Mouse (Mus musculus) stomach, postnatal 0 days (tissue): ENCODE measurements around the gene Foxp1. TPM values are rescaled to one million over a fixed set of nuclear protein-coding genes. Genes with fewer than 3 reads are reported as not detected.

ENCODE experiments used
- ATAC-seq: fragments of 200-750 bp; cut with Nextera tagmentation; 2 replicates; pipeline ENCODE4 v1.8.0; 2017; ENCODE audit not compliant: low FRiP score, low TSS enrichment
- DNase-seq: peaks from one replicate; pipeline ENCODE4 v3.0.0-alpha.2; 2016; ENCODE audit warnings: low spot score
- H3K27ac ChIP-seq: fragments of 300-500 bp; sonication (generic); replicated peaks from 2 replicates; pipeline ENCODE4 v1.5.1; 2014; ENCODE audit warnings: mild to moderate bottlenecking, control low read depth
- H3K27me3 ChIP-seq: fragments of 300-500 bp; sonication (generic); 2 replicates; pipeline ENCODE4 v1.6.1; 2014; ENCODE audit warnings: low read length; ENCODE audit not compliant: control insufficient read depth, insufficient read depth
- H3K36me3 ChIP-seq: fragments of 300-500 bp; sonication (generic); 2 replicates; pipeline ENCODE4 v1.6.1; 2014; ENCODE audit warnings: low read length, mixed read lengths; ENCODE audit not compliant: control insufficient read depth, insufficient read depth
- H3K4me1 ChIP-seq: fragments of 300-500 bp; sonication (generic); replicated peaks from 2 replicates; pipeline ENCODE4 v1.6.1; 2014; ENCODE audit warnings: antibody characterized with exemption; ENCODE audit not compliant: control insufficient read depth, insufficient read depth
- H3K4me2 ChIP-seq: fragments of 300-500 bp; sonication (generic); replicated peaks from 2 replicates; pipeline ENCODE4 v1.6.1; 2014; ENCODE audit warnings: low read depth, mild to moderate bottlenecking, control low read depth, moderate library complexity
- H3K4me3 ChIP-seq: fragments of 300-500 bp; sonication (generic); 2 replicates; pipeline ENCODE4 v1.5.1; 2014; ENCODE audit warnings: low read depth, low read length, control low read depth
- H3K9ac ChIP-seq: fragments of 300-500 bp; sonication (generic); 2 replicates; pipeline ENCODE4 v1.6.1; 2014; ENCODE audit warnings: mild to moderate bottlenecking, low read length, control low read depth, mixed read lengths
- H3K9me3 ChIP-seq: fragments of 300-500 bp; sonication (generic); 2 replicates; pipeline ENCODE4 v1.6.1; 2016; ENCODE audit warnings: low read length; ENCODE audit not compliant: control insufficient read depth
- CTCF ChIP-seq: IDR thresholded peaks from 2 replicates; pipeline ENCODE4 v1.5.1; 2016; ENCODE audit warnings: antibody characterized with exemption, low read depth, mild to moderate bottlenecking, moderate library complexity
- EP300 ChIP-seq: optimal IDR thresholded peaks from 2 replicates; pipeline ENCODE3; 2016; ENCODE audit warnings: antibody characterized with exemption
- WGBS: fragments of 180-500 bp; shearing (Covaris S2); extraction: QIAGEN DNeasy Blood & Tissue Kit; methylation state at CpG from one replicate; pipeline ENCODE4 v1.1.7; 2014; 5-methylcytosine and 5-hydroxymethylcytosine counted together
- polyA plus RNA-seq: library from polyadenylated mRNA; unstranded; fragments of >200 nt; fragmentation: Nextera tagmentation; extraction: Ambion mirVana; gene quantifications from 2 replicates; pipeline ENCODE4 v1.2.1, GENCODE M21; 2015

The Foxp1 gene
- polyA plus RNA-seq, 1 experiment from 2014 or later, result 68.9 TPM

DNA sequence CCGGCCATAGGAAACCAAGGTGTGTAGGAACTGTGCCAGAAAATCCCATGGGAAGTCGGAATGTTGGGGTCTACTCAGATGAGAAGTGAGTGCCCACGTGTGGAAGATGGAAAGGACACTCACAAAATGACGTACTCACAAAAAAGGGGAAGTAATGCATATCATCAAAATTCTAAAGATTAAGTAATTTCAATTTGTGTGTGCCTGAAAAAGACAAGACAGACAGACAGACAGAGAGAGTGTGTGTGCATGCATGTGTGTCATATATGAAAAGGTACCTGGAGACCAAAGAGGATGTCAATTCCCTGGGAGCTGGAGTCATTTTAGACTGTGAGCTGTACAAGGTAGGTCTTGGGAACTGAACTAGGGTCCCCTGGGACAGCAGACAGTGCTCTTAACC lies 444.4 kb downstream of the Foxp1 start:
- H3K36me3 ChIP-seq, result peaks cover 14% of the 10 kb centered on the region
- no peaks in the 10 kb centered on the region for H3K27me3 ChIP-seq
- H3K9me3 ChIP-seq, result no peaks in the 10 kb centered on the region
- H3K4me3 ChIP-seq, result no peak overlapping the region
- ATAC-seq (no peak), DNase-seq (no peak)
- WGBS, result 91% methylated on average over 4 of the region's 4 CpGs
- H3K9ac ChIP-seq, result no peak overlapping the region
- no peak overlapping the region for H3K4me2 ChIP-seq
- H3K27ac ChIP-seq, result no peak overlapping the region
- TF ChIP-seq EP300, result no peak
- TF ChIP-seq CTCF, result no peak
- H3K4me1 ChIP-seq, result no peaks in the 10 kb centered on the region

DNA sequence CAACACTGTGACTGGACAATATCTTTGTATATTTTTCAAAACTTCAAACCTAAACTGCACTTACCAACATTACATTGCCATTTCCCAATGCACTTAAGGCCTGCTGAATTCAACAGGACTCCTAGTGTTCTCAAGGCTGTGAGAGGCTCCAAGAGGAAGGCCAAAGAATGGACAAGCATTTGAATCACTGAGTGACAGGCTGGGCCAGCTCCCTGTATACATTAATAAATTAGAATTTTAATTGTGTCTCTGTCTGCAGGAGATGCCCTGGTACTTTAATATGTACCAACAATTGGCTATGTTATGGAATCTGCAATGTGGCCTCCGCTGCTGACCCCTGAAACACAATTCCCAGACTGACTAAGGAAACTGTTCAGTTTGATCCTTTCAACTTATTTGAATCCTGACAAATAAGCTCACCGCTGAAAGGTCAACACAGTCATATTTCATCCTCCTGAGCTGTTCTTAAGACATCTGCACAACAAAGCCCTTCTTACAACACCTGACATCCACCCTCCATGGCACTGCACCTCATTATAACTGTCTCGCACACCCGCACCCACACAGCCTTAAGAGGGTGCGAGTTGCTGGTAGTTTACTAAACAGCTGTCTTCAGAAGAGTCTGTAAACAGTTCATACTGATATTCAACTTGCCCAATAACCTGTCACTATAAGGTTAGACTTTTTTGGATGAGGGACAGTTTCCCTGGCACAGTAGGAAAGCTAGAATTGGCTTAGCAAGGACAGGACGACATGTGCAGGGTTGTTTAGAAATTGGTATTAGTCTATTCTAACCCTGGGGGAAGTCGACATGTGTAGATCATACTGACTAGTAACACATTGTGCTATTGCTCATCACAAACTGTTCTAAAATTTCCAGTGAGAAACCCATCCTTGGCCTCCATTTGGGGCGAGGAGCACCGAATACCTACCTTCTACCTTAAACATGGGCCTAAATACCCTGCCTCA lies 448.9 kb downstream of the Foxp1 start:
- Histone ChIP-seq H3K36me3 (peaks cover 18% of the 10 kb centered on the region), H3K4me1 (no peaks in the 10 kb centered on the region), H3K4me2 (no peak overlapping the region), H3K9ac (no peak overlapping the region), H3K9me3 (no peaks in the 10 kb centered on the region), H3K27ac (no peak overlapping the region), H3K27me3 (no peaks in the 10 kb centered on the region), H3K4me3 (no peak overlapping the region)
- ATAC-seq (no peak), DNase-seq (no peak)
- WGBS, result 76% methylated on average over 9 of the region's 9 CpGs
- TF ChIP-seq CTCF (no peak), EP300 (no peak)

DNA sequence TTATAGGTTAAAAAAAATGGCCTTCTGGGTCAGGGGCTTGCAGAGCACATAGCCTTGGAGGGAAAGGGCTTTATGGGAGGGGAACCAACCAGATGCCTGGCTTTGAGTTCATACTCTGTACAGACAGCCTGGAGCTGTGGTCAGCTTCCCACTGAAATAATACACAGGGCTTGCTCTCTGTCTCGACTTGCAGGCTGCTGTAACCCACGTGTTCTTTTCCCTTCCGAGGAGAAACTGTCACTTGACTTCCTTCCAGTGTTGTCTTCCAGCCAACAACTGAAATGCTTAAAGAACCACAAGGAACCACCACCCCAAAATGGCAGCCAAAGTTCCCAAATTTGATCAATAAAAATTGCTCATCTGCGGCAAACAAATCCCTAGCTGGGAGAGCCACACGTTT lies 451.8 kb downstream of the Foxp1 start:
- no peaks in the 10 kb centered on the region for H3K27me3 ChIP-seq
- no peak overlapping the region for H3K27ac ChIP-seq
- H3K9ac ChIP-seq, result no peak overlapping the region
- no peak for TF ChIP-seq CTCF
- TF ChIP-seq EP300, result no peak
- H3K4me1 ChIP-seq, result no peaks in the 10 kb centered on the region
- WGBS, result 38% methylated on average over 5 of the region's 5 CpGs
- ATAC-seq (no peak), DNase-seq (no peak)
- H3K4me2 ChIP-seq, result no peak overlapping the region
- peaks cover 15% of the 10 kb centered on the region for H3K36me3 ChIP-seq
- H3K4me3 ChIP-seq, result no peak overlapping the region
- no peaks in the 10 kb centered on the region for H3K9me3 ChIP-seq

DNA sequence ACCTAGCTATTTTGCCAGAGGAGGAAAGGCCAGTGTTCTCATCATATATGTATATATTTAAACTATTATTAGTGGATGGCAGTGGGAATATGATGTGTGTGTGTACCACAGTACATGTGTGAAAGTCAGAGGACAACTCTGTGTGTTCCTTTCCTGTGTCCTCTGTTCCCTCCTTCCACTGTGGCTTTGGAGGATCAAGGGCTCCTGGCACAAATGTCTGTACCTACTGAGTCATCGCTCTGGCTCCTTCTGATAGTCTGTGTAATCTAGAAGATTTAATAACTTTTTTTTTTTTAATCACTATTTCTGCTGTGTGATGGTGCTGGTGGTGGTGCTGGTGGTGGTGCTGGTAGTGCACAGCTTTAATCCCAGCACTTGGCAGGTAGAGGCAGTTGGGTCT lies 452.8 kb downstream of the Foxp1 start:
- Histone ChIP-seq H3K4me1 (no peaks in the 10 kb centered on the region), H3K27me3 (no peaks in the 10 kb centered on the region), H3K9me3 (no peaks in the 10 kb centered on the region), H3K9ac (no peak overlapping the region), H3K36me3 (peaks cover 5% of the 10 kb centered on the region), H3K4me3 (no peak overlapping the region), H3K4me2 (no peak overlapping the region), H3K27ac (no peak overlapping the region)
- ATAC-seq (no peak), DNase-seq (no peak)
- WGBS, result 85% methylated on average over 1 of the region's 1 CpGs
- TF ChIP-seq EP300, result no peak
- TF ChIP-seq CTCF, result no peak

DNA sequence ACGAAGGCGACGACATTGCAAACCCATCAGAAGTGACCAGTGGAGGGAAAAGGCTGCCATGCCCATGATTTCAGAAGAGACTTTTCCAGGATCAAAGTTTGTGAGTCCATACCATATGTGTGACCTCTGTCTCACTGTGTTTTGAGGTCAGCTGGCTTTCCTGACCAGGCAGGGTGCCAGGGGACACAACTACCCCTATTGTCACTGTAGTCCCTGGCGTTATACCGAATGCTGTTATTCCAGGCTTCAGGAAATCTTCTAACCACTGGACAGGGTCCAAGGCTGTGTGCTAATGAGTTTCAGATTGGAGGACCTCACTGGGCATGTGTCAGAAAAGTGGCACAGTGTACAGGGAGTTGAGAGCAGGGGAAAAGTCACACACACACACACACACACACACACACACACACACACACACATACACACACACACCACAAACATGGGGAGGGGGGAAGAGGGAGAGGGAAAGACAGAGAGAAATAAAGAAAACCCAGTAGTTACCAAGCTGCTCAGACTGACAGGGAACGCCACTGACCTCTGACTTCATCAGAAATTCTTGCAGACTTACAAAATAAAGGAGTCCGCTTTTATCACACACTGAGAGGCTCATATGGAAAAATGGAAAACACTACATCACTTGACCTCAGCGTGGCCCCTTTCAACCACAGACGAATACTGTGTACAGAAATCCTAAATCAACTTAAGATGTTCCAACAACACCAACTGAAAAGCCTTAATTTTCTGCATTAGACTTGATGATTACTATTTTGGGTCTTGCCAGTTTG lies 456.8 kb downstream of the Foxp1 start:
- H3K9me3 ChIP-seq, result no peaks in the 10 kb centered on the region
- peaks cover 4% of the 10 kb centered on the region; the same call in 1 of the 2 replicates for H3K36me3 ChIP-seq
- no peak overlapping the region for H3K4me3 ChIP-seq
- H3K27me3 ChIP-seq, result no peaks in the 10 kb centered on the region
- 61% methylated on average over 9 of the region's 9 CpGs for WGBS
- no peak overlapping the region for H3K9ac ChIP-seq
- H3K4me2 ChIP-seq, result no peak overlapping the region
- H3K27ac ChIP-seq, result 0 out of 2 replicates have a peak overlapping the region, but pooled peaks have one; percentile 35
- peaks cover 5% of the 10 kb centered on the region; the same call in 1 of the 2 replicates for H3K4me1 ChIP-seq
- TF ChIP-seq CTCF (no peak), EP300 (no peak)
- no peak for DNase-seq
- ATAC-seq, result no peak
